Mouse (Mus musculus): ENCODE results near the gene Tob1.
A peak's percentile ranks its signal among the peaks of the same experiment; 100 is the strongest.

Gene Tob1

GRCm38 (mm10) chr11:94231821-94232552, 20.7 kb downstream of the Tob1 start:
- DNase-seq = peak; percentile 47

- DNase-seq = no peak
Observed at GRCm38 (mm10) chr11:94233405-94233804, 22.2 kb downstream of the Tob1 start.

GRCm38 (mm10) chr11:94234380-94234779, 23.1 kb downstream of the Tob1 start:
- DNase-seq = no peak

- DNase-seq = no peak
Observed at GRCm38 (mm10) chr11:94234857-94235256, 23.6 kb downstream of the Tob1 start.

GRCm38 (mm10) chr11:94236074-94236473, 24.8 kb downstream of the Tob1 start:
- DNase-seq = peak; percentile 54

GRCm38 (mm10) chr11:94238786-94239185, 27.5 kb downstream of the Tob1 start:
- no peak for DNase-seq

GRCm38 (mm10) chr11:94239706-94240105, 28.5 kb downstream of the Tob1 start:
- DNase-seq = no peak

- peak; percentile 17 for DNase-seq
Observed at GRCm38 (mm10) chr11:94242760-94243421, 31.6 kb downstream of the Tob1 start.

GRCm38 (mm10) chr11:94243422-94244180, 32.3 kb downstream of the Tob1 start:
- DNase-seq = no peak

GRCm38 (mm10) chr11:94244385-94244784, 33.1 kb downstream of the Tob1 start:
- DNase-seq = no peak

GRCm38 (mm10) chr11:94245955-94246788, 34.9 kb downstream of the Tob1 start, which contains the start of gene Wfikkn2:
TSS of gene Wfikkn2 (minus strand) at chr11:94246005.
- DNase-seq = no peak

GRCm38 (mm10) chr11:94246789-94247061, 35.5 kb downstream of the Tob1 start:
- no peak for DNase-seq

- no peak for DNase-seq
Observed at GRCm38 (mm10) chr11:94253156-94253555, 41.9 kb downstream of the Tob1 start.

GRCm38 (mm10) chr11:94253691-94254090, 42.4 kb downstream of the Tob1 start:
- no peak for DNase-seq

GRCm38 (mm10) chr11:94255733-94256132, 44.5 kb downstream of the Tob1 start:
- DNase-seq = no peak

- DNase-seq = no peak
Observed at GRCm38 (mm10) chr11:94257987-94258386, 46.7 kb downstream of the Tob1 start.

- DNase-seq = no peak
Observed at GRCm38 (mm10) chr11:94259814-94260213, 48.6 kb downstream of the Tob1 start.

- DNase-seq = no peak
Observed at GRCm38 (mm10) chr11:94261585-94262370, 50.5 kb downstream of the Tob1 start.

All from kidney, adult 11 months (tissue).